Mouse (Mus musculus) liver, embryonic 12.5 days (tissue): ENCODE measurements around the gene Pros1. TPM values are rescaled to one million over a fixed set of nuclear protein-coding genes. Genes with fewer than 3 reads are reported as not detected.

ENCODE experiments used
- ATAC-seq: fragments of 200-750 bp; cut with Nextera tagmentation; 2 replicates; pipeline ENCODE4 v1.8.0; 2017; ENCODE audit warnings: moderate number of reproducible peaks, mild to moderate bottlenecking, moderate library complexity
- H3K27ac ChIP-seq: fragments of 300-500 bp; sonication (generic); 2 replicates; pipeline ENCODE4 v1.5.1; 2016; ENCODE audit warnings: mild to moderate bottlenecking
- H3K27me3 ChIP-seq: fragments of 300-500 bp; sonication (generic); replicated peaks from 2 replicates; pipeline ENCODE4 v1.6.1; 2016; ENCODE audit warnings: mild to moderate bottlenecking, moderate library complexity
- H3K36me3 ChIP-seq: fragments of 300-500 bp; sonication (generic); 2 replicates; pipeline ENCODE4 v1.6.1; 2016; ENCODE audit warnings: mild to moderate bottlenecking, moderate library complexity
- H3K4me1 ChIP-seq: fragments of 300-500 bp; sonication (generic); 2 replicates; pipeline ENCODE4 v1.6.1; 2016
- H3K4me2 ChIP-seq: fragments of 300-500 bp; sonication (generic); 2 replicates; pipeline ENCODE4 v1.6.1; 2016; ENCODE audit warnings: mild to moderate bottlenecking, moderate library complexity
- H3K4me3 ChIP-seq: fragments of 300-500 bp; sonication (generic); 2 replicates; pipeline ENCODE4 v1.5.1; 2016; ENCODE audit warnings: mild to moderate bottlenecking, moderate library complexity
- H3K9ac ChIP-seq: fragments of 300-500 bp; sonication (generic); 2 replicates; pipeline ENCODE4 v1.6.1; 2016; ENCODE audit warnings: mild to moderate bottlenecking, moderate library complexity
- H3K9me3 ChIP-seq: fragments of 300-500 bp; sonication (generic); replicated peaks from 2 replicates; pipeline ENCODE4 v1.6.1; 2016; ENCODE audit warnings: mild to moderate bottlenecking, moderate library complexity
- WGBS: fragments of 180-500 bp; shearing (Covaris S2); methylation state at CpG from one replicate; pipeline ENCODE4 v1.1.7; 2016; ENCODE audit not compliant: insufficient replicate concordance; 5-methylcytosine and 5-hydroxymethylcytosine counted together
- polyA plus RNA-seq: library from polyadenylated mRNA; unstranded; fragments of >200 nt; fragmentation: Nextera tagmentation; extraction: Ambion mirVana; gene quantifications from 2 replicates; pipeline ENCODE4 v1.2.1, GENCODE M21; 2016

Gene Pros1
- 17.8 and 19.5 TPM in 2 replicates for polyA plus RNA-seq

DNA sequence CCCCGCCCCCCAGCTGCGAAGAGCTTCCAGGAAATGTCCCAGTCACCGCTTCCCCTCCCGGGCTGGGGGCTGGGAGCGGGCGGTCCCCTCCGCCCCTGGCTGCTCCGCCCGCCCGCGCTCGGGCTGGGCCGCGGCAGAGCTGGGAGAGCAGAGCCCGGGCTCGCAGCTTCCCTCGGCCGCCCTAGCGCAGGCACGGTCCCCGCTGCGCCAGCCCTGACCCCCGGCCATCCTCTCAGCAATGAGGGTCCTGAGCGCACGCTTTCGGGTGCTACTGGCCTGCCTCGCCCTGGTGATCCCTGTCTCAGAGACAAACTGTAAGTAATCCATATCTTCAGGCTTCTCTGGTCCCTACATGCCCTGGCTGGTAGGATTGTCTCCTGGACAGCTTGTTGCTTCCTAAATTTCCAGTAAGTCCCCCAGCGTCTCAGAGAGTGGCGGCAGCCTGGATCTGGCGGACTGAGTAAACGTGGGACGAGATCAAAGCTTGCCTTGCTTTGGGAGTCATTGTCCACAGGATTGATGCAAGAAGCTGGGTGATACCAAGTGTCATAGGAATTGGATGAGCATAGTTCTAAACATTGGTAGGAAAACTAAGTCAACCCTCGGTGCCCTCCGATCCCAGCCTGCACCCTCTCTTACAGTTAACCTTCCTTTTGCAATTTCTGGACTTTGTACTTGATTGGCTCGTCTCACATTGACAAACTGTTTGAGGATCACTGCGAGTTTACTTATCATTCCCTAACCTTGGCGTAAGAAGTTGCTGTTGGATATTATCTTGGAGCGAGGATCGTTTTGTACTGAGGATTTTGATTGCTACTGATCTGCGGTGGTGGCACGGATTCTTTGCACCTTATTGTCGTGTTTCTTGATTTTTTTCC lies at the start of gene Pros1:
Gene Pros1, plus strand, starts transcription at position 117 of the 878 bp plus-strand sequence.
- ATAC-seq, result peak; percentile 92
- peak within 1 kb of the TSS; percentile 74 for H3K9ac ChIP-seq
- peak within 1 kb of the TSS; percentile 95 for H3K4me2 ChIP-seq
- no peaks in the 10 kb centered on the region for H3K27me3 ChIP-seq
- peak within 1 kb of the TSS; percentile 74 for H3K27ac ChIP-seq
- H3K36me3 ChIP-seq, result no peaks in the 10 kb centered on the region
- peak within 1 kb of the TSS; percentile 68 for H3K4me3 ChIP-seq
- H3K4me1 ChIP-seq, result peaks cover 33% of the 10 kb centered on the region
- H3K9me3 ChIP-seq, result no peaks in the 10 kb centered on the region
- 2% methylated on average over 42 of the region's 42 CpGs for WGBS

GRCm38 (mm10) chr16:62804621-62805020 lies 49.5 kb upstream of the Pros1 start:
- Histone ChIP-seq H3K27ac (no peak overlapping the region), H3K27me3 (no peaks in the 10 kb centered on the region), H3K36me3 (0 out of 2 replicates have a peak, but pooled peaks cover 4% of the 10 kb centered on the region), H3K4me3 (no peak overlapping the region), H3K4me1 (peaks cover 10% of the 10 kb centered on the region; the same call in 1 of the 2 replicates), H3K9me3 (no peaks in the 10 kb centered on the region), H3K9ac (no peak overlapping the region), H3K4me2 (no peak overlapping the region)
- no peak for ATAC-seq
- 83% methylated on average over 3 of the region's 3 CpGs for WGBS

- no peak overlapping the region for H3K4me2 ChIP-seq
- no peak overlapping the region for H3K4me3 ChIP-seq
- H3K27me3 ChIP-seq, result no peaks in the 10 kb centered on the region
- no peak overlapping the region for H3K9ac ChIP-seq
- H3K4me1 ChIP-seq, result peaks cover 18% of the 10 kb centered on the region
- H3K27ac ChIP-seq, result no peak overlapping the region
- H3K9me3 ChIP-seq, result no peaks in the 10 kb centered on the region
- ATAC-seq, result no peak
- H3K36me3 ChIP-seq, result no peaks in the 10 kb centered on the region
- WGBS, result 57% methylated on average over 8 of the region's 8 CpGs
Observed at GRCm38 (mm10) chr16:62807249-62807979, 46.7 kb upstream of the Pros1 start.

GRCm38 (mm10) chr16:62810855-62811254 lies 43.3 kb upstream of the Pros1 start:
- H3K4me2 ChIP-seq, result no peak overlapping the region
- H3K27ac ChIP-seq, result no peak overlapping the region
- H3K9ac ChIP-seq, result no peak overlapping the region
- 37% methylated on average over 4 of the region's 4 CpGs for WGBS
- peak; percentile 76 for ATAC-seq
- no peaks in the 10 kb centered on the region for H3K36me3 ChIP-seq
- H3K4me3 ChIP-seq, result no peak overlapping the region
- no peaks in the 10 kb centered on the region for H3K27me3 ChIP-seq
- H3K4me1 ChIP-seq, result peaks cover 18% of the 10 kb centered on the region
- no peaks in the 10 kb centered on the region for H3K9me3 ChIP-seq

- ATAC-seq, result no peak
- WGBS, result 62% methylated on average over 5 of the region's 5 CpGs
Observed at GRCm38 (mm10) chr16:62813790-62814189, 40.3 kb upstream of the Pros1 start.

DNA sequence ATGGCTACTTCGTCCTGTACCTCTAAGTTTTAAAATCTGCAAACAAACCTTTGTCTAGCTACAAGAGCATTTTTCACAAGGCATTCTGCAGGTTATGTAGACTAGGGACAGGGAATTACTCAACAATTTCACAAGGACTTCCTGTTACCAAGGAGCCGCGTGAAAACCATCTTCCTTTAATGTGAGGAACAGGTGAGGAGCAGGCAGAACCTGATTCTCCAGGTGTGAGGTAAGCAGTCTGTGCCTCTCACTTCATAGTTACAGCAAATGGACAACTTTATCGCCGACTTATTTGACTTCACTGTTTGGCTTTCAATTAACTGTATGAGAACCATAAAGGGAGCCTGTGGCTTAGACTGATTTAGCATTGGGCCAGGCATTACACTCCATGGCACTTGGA lies 39.6 kb upstream of the Pros1 start, which contains the start of gene Stx19:
Gene Stx19, plus strand, starts transcription at position 186 of the 400 bp plus-strand sequence.
- H3K4me3 ChIP-seq, result no peak within 1 kb of the TSS
- H3K27me3 ChIP-seq, result no peaks in the 10 kb centered on the region
- H3K9me3 ChIP-seq, result no peaks in the 10 kb centered on the region
- 60% methylated on average over 5 of the region's 5 CpGs for WGBS
- H3K4me2 ChIP-seq, result no peak within 1 kb of the TSS
- peaks cover 7% of the 10 kb centered on the region for H3K4me1 ChIP-seq
- no peak for ATAC-seq
- no peak within 1 kb of the TSS for H3K9ac ChIP-seq
- no peak within 1 kb of the TSS for H3K27ac ChIP-seq
- H3K36me3 ChIP-seq, result no peaks in the 10 kb centered on the region

More at GRCm38 (mm10) chr16:62813790-62814189, 40.3 kb upstream of the Pros1 start:
- Histone ChIP-seq H3K36me3 (no peaks in the 10 kb centered on the region), H3K9ac (no peak overlapping the region), H3K4me2 (no peak overlapping the region), H3K9me3 (no peaks in the 10 kb centered on the region), H3K27ac (no peak overlapping the region), H3K4me3 (no peak overlapping the region), H3K4me1 (peaks cover 7% of the 10 kb centered on the region), H3K27me3 (no peaks in the 10 kb centered on the region)

DNA sequence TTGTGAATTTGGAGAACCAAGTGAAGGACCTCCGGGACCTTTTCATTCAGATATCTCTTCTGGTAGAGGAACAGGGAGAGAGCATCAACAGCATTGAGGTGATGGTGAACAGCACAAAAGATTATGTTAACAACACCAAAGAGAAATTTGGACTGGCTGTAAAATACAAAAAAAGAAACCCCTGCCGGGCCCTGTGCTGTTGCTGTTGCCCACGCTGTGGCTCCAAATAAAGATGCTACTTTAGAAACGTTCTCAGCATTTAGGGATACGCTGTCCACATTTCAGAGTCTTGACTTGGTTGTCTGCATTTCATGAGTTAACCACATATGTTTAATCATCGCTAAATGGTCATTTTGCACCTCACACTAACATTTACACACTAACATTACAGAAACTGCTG lies 31.6 kb upstream of the Pros1 start:
- no peaks in the 10 kb centered on the region for H3K9me3 ChIP-seq
- no peak overlapping the region for H3K9ac ChIP-seq
- no peaks in the 10 kb centered on the region for H3K27me3 ChIP-seq
- no peak for ATAC-seq
- H3K27ac ChIP-seq, result no peak overlapping the region
- H3K4me2 ChIP-seq, result no peak overlapping the region
- no peak overlapping the region for H3K4me3 ChIP-seq
- WGBS, result 84% methylated on average over 6 of the region's 6 CpGs
- H3K36me3 ChIP-seq, result no peaks in the 10 kb centered on the region
- no peaks in the 10 kb centered on the region for H3K4me1 ChIP-seq

DNA sequence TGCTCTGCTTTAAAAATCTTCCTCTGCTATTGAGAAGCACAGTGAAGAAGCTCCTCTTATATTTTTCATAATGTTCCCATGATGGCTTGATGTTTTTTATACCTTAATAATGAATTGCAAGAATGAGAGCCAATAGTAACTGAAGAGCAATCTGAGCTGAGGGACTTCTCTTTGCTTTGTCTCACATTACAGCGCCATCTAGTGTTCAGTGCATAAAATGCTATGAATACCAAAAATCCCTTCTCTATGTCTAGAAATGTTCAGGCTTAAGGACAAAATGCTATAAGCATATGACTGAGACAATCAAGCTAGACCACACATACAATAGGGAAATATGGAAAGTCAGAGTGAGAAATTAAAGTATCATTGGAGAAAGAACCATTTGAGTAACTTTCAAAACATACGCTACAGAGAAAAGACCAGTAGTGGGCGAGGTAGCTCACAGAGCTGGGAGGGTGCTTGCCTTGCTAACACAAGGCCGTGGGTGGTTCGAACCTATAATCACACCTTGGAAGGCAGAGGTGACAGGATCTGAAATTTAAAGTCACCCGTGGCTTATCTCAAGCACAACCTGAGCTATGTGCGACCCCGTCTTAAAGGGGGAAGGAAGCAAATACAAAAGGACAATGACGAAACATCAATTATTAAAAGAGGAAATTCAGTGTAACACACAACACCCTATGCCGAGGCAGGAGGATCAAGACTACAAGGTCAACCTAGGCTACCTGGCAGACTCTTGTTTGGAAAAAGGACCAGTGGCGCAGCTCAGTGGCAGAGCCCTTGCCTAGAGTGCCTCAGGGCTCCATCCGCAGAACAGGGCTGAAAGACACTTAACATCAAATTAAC lies 27.7 kb upstream of the Pros1 start:
- 59% methylated on average over 12 of the region's 12 CpGs for WGBS
- Histone ChIP-seq H3K36me3 (no peaks in the 10 kb centered on the region), H3K27me3 (no peaks in the 10 kb centered on the region), H3K4me3 (no peak overlapping the region), H3K4me2 (no peak overlapping the region), H3K9me3 (no peaks in the 10 kb centered on the region), H3K27ac (no peak overlapping the region), H3K9ac (no peak overlapping the region), H3K4me1 (no peaks in the 10 kb centered on the region)
- no peak for ATAC-seq

- peaks cover 33% of the 10 kb centered on the region for H3K4me1 ChIP-seq
- WGBS, result 68% methylated on average over 2 of the region's 2 CpGs
- no peak for ATAC-seq
Observed at GRCm38 (mm10) chr16:62832027-62832426, 22.1 kb upstream of the Pros1 start.

GRCm38 (mm10) chr16:62832481-62832880 lies 21.6 kb upstream of the Pros1 start:
- H3K36me3 ChIP-seq, result no peaks in the 10 kb centered on the region
- H3K9me3 ChIP-seq, result no peaks in the 10 kb centered on the region
- no peak overlapping the region for H3K4me3 ChIP-seq
- WGBS, result 22% methylated on average over 4 of the region's 4 CpGs
- H3K4me2 ChIP-seq, result no peak overlapping the region
- ATAC-seq, result no peak
- H3K27ac ChIP-seq, result no peak overlapping the region
- H3K27me3 ChIP-seq, result no peaks in the 10 kb centered on the region
- H3K4me1 ChIP-seq, result peaks cover 33% of the 10 kb centered on the region
- H3K9ac ChIP-seq, result no peak overlapping the region

More at GRCm38 (mm10) chr16:62832027-62832426, 22.1 kb upstream of the Pros1 start:
- H3K27ac ChIP-seq, result no peak overlapping the region
- no peak overlapping the region for H3K4me2 ChIP-seq
- H3K4me3 ChIP-seq, result no peak overlapping the region
- H3K36me3 ChIP-seq, result no peaks in the 10 kb centered on the region
- H3K9ac ChIP-seq, result no peak overlapping the region
- H3K27me3 ChIP-seq, result no peaks in the 10 kb centered on the region
- H3K9me3 ChIP-seq, result no peaks in the 10 kb centered on the region

GRCm38 (mm10) chr16:62834016-62834735 lies 19.9 kb upstream of the Pros1 start:
- 6% methylated on average over 3 of the region's 3 CpGs for WGBS
- Histone ChIP-seq H3K36me3 (no peaks in the 10 kb centered on the region), H3K27ac (peak overlapping the region; percentile 70), H3K9ac (no peak overlapping the region; the same call in 1 of the 2 replicates), H3K4me3 (no peak overlapping the region), H3K27me3 (no peaks in the 10 kb centered on the region), H3K9me3 (no peaks in the 10 kb centered on the region), H3K4me2 (peak overlapping the region; percentile 38), H3K4me1 (peaks cover 33% of the 10 kb centered on the region)
- ATAC-seq, result peak; percentile 100
